Mouse (Mus musculus): ENCODE data around the gene Nlrx1. TPM values are rescaled to one million over a fixed set of nuclear protein-coding genes. Genes with fewer than 3 reads are reported as not detected.

Nlrx1 gene
- total and polyA plus RNA-seq, 3 experiments, result 8.8 to 15.4 (median 10.9) TPM

GRCm38 (mm10) chr9:44287401-44288075, 19.1 kb upstream of the Nlrx1 start (continued):
- no peak for TF ChIP-seq POLR2AphosphoS2 (IDR thresholded peaks at IDR 0.05; ENCODE audit: low read depth, low read length)

- TF ChIP-seq KAT2A (IDR thresholded peaks at IDR 0.05; ENCODE audit: insufficient replicate concordance, low read length) (no peak), CHD2 (IDR thresholded peaks at IDR 0.05; ENCODE audit: low read length) (no peak), MAFK (IDR thresholded peaks at IDR 0.05; ENCODE audit: insufficient replicate concordance, low read length) (no peak), RAD21 (IDR thresholded peaks at IDR 0.05; ENCODE audit: low read depth, low read length) (no peak), USF2 (conservative IDR thresholded peaks at IDR 0.05; ENCODE audit: low read depth, low read length) (no peak), GABPA (IDR thresholded peaks at IDR 0.05; ENCODE audit: insufficient replicate concordance, low read depth, low read length) (no peak), NRF1 (IDR thresholded peaks at IDR 0.05; ENCODE audit: low read depth, low read length) (no peak), RCOR1 (conservative IDR thresholded peaks at IDR 0.05; ENCODE audit: low read depth, low read length) (no peak), CTCF (conservative IDR thresholded peaks at IDR 0.05 in 1 of 2, IDR thresholded peaks at IDR 0.05 in 1 of 2; ENCODE audit: low read depth in 2 of 2, low read length in 2 of 2) (no peak), ZNF384 (IDR thresholded peaks at IDR 0.05; ENCODE audit: low read depth, low read length) (no peak), ZMIZ1 (IDR thresholded peaks at IDR 0.05; ENCODE audit: low read depth, low read length) (no peak), SMC3 (IDR thresholded peaks at IDR 0.05; ENCODE audit: low read depth, low read length) (no peak), POLR2A (IDR thresholded peaks at IDR 0.05; ENCODE audit: low read depth, low read length) (no peak), ETS1 (conservative IDR thresholded peaks at IDR 0.05; ENCODE audit: low read depth, low read length) (no peak), MAX (IDR thresholded peaks at IDR 0.05; ENCODE audit: low read length) (no peak), CHD1 (IDR thresholded peaks at IDR 0.05; ENCODE audit: low read depth, low read length) (no peak)
- in situ Hi-C loops (cut with MboI; ENCODE audit: low pct_ligation_motif_present, low pct_unique_long_range_greater_than_20kb, low sequenced_read_pairs) (no loop called here), dilution Hi-C loops (cut with MboI; ENCODE audit: extremely low pct_ligation_motif_present, extremely low pct_unique_long_range_greater_than_20kb, low sequenced_read_pairs) (no loop called here)
- Histone ChIP-seq H3K79me2 (replicated peaks; ENCODE audit: control insufficient read depth, extremely low read depth, insufficient read depth, poor library complexity, severe bottlenecking) (no peaks in the 10 kb centered on the region), H3K27ac (ENCODE audit: insufficient read depth, low read depth) (no peak overlapping the region), H3K9me3 (replicated peaks; ENCODE audit: low read length) (peaks cover 6% of the 10 kb centered on the region), H3K27me3 (replicated peaks) (no peaks in the 10 kb centered on the region), H3K36me3 (replicated peaks in 1 of 2; ENCODE audit: control insufficient read depth in 1 of 2, insufficient read depth in 1 of 2, low read length in 1 of 2) (peaks cover 15 to 56% of the 10 kb centered on the region in 2 experiments), H3K9ac (ENCODE audit: insufficient read depth, low read depth) (no peak overlapping the region), H3K4me2 (ENCODE audit: insufficient read depth, low read depth, poor library complexity, severe bottlenecking) (no peak overlapping the region), H3K4me3 (replicated peaks in 1 of 3; ENCODE audit: low read depth in 2 of 3, low read length in 2 of 3, poor library complexity in 1 of 3) (no peak overlapping the region), H3K4me1 (ENCODE audit: control insufficient read depth in 1 of 2, insufficient read depth in 2 of 2) (no peaks in the 10 kb centered on the region)
- no peak for DNase-seq (ENCODE audit: extremely low read depth)
These were observed 18.6 kb upstream of the Nlrx1 start for GRCm38 (mm10) chr9:44287003-44287400.

GRCm38 (mm10) chr9:44286256-44286850, 18.0 kb upstream of the Nlrx1 start:
- DNase-seq (ENCODE audit: extremely low read depth), result no peak
- Histone ChIP-seq H3K27me3 (replicated peaks) (no peaks in the 10 kb centered on the region), H3K36me3 (replicated peaks in 1 of 2; ENCODE audit: control insufficient read depth in 1 of 2, insufficient read depth in 1 of 2, low read length in 1 of 2) (peaks cover 8 to 55% of the 10 kb centered on the region in 2 experiments), H3K9ac (ENCODE audit: insufficient read depth, low read depth) (no peak overlapping the region), H3K4me1 (ENCODE audit: control insufficient read depth in 1 of 2, insufficient read depth in 2 of 2) (no peaks in the 10 kb centered on the region), H3K9me3 (replicated peaks; ENCODE audit: low read length) (peaks cover 6% of the 10 kb centered on the region), H3K4me3 (replicated peaks in 1 of 3; ENCODE audit: low read depth in 2 of 3, low read length in 2 of 3, poor library complexity in 1 of 3) (no peak overlapping the region), H3K4me2 (ENCODE audit: insufficient read depth, low read depth, poor library complexity, severe bottlenecking) (no peak overlapping the region), H3K79me2 (replicated peaks; ENCODE audit: control insufficient read depth, extremely low read depth, insufficient read depth, poor library complexity, severe bottlenecking) (no peaks in the 10 kb centered on the region), H3K27ac (ENCODE audit: insufficient read depth, low read depth) (no peak overlapping the region)
- in situ Hi-C loops (cut with MboI; ENCODE audit: low pct_ligation_motif_present, low pct_unique_long_range_greater_than_20kb, low sequenced_read_pairs) (no loop called here), dilution Hi-C loops (cut with MboI; ENCODE audit: extremely low pct_ligation_motif_present, extremely low pct_unique_long_range_greater_than_20kb, low sequenced_read_pairs) (no loop called here)
- no peak for TF ChIP-seq IRF4 (IDR thresholded peaks at IDR 0.05; ENCODE audit: low read depth, low read length)

Measured in CH12.LX (cell line).